Mouse (Mus musculus) ES-E14 (cell line): ENCODE measurements around the gene Ube2i.

ENCODE experiments used
- CHD2 ChIP-seq: IDR thresholded peaks from 2 replicates; pipeline ENCODE4 v1.6.1; 2014; ENCODE audit warnings: mild to moderate bottlenecking, low read depth, low read length, inconsistent platforms
- HCFC1 ChIP-seq: IDR thresholded peaks from 2 replicates; pipeline ENCODE4 v1.6.1; 2012; ENCODE audit warnings: low read length, inconsistent platforms, borderline replicate concordance; ENCODE audit not compliant: insufficient read depth
- MAFK ChIP-seq: IDR thresholded peaks from 2 replicates; pipeline ENCODE4 v1.6.1; 2014; ENCODE audit warnings: mild to moderate bottlenecking, low read depth, low read length, inconsistent platforms; ENCODE audit not compliant: insufficient read depth
- ZC3H11A ChIP-seq: IDR thresholded peaks from 2 replicates; pipeline ENCODE4 v1.6.1; 2012; ENCODE audit warnings: low read depth, mild to moderate bottlenecking, inconsistent platforms, low read length, borderline replicate concordance
- ZNF384 ChIP-seq: IDR thresholded peaks from 2 replicates; pipeline ENCODE4 v1.6.1; 2012; ENCODE audit warnings: low read depth, low read length, inconsistent platforms

DNA sequence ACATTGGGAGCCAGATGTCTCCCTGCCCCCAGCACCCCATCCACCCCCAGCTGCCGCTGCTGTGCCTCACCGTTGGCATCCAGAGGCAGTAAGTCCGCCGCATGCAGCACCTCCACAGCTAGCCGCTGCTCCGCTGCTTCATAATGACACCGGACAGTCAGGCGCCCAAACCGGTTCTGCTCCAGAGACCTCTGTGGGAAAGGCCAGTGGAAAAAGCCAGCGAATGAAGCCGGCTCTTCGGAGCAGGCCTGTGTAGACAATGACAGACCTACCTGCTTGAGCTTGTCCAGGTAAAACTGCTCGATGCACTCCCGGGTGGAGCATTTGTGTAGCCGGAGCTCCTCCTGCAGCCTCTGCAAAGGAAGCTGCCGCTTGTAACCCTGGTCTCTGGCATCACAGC is 30.2 kb downstream of the Ube2i start:
- TF ChIP-seq ZNF384 (no peak), ZC3H11A (no peak), HCFC1 (no peak), CHD2 (no peak), MAFK (no peak)
